Mouse (Mus musculus) G1E (cell line): Measurements from ENCODE around the gene Plxna2. TPM values are rescaled to one million over a fixed set of nuclear protein-coding genes. Genes with fewer than 3 reads are reported as not detected.

Source experiments
- ATAC-seq: 2 replicates; pipeline ENCODE4 v1.8.0; 2016; ENCODE audit warnings: mild to moderate bottlenecking; ENCODE audit not compliant: insufficient number of reproducible peaks, poor library complexity, low FRiP score, severe bottlenecking; ENCODE audit errors: extremely low read depth
- DNase-seq: peaks from one replicate; pipeline ENCODE4 v3.0.0; 2012; ENCODE audit warnings: low spot score
- H3K27me3 ChIP-seq: 2 replicates; pipeline ENCODE4 v1.6.1; 2012; ENCODE audit warnings: mild to moderate bottlenecking, low read length, inconsistent platforms; ENCODE audit not compliant: insufficient read depth
- H3K36me3 ChIP-seq: replicated peaks from 2 replicates; pipeline ENCODE3; 2012; ENCODE audit warnings: mild to moderate bottlenecking, inconsistent platforms
- H3K4me1 ChIP-seq: 2 replicates; pipeline ENCODE4 v1.6.1; 2012; ENCODE audit warnings: low read depth, low read length, inconsistent platforms, mixed read lengths; ENCODE audit not compliant: insufficient read depth
- H3K4me3 ChIP-seq: 2 replicates; pipeline ENCODE4 v1.5.1; 2012; ENCODE audit warnings: low read depth, mild to moderate bottlenecking, inconsistent platforms, low read length, moderate library complexity, mixed read lengths
- H3K9me3 ChIP-seq: replicated peaks from 2 replicates; pipeline ENCODE4 v1.6.1; 2012; ENCODE audit warnings: inconsistent platforms
- CTCF ChIP-seq: IDR thresholded peaks from 2 replicates; pipeline ENCODE4 v1.5.1; 2012; ENCODE audit warnings: low read depth, low read length, inconsistent platforms, mixed read lengths
- GATA1 ChIP-seq: IDR thresholded peaks from 2 replicates; pipeline ENCODE4 v1.6.1; 2012; ENCODE audit warnings: borderline replicate concordance, low read length, inconsistent platforms, mixed read lengths
- GATA2 ChIP-seq: IDR thresholded peaks from 2 replicates; pipeline ENCODE4 v1.6.1; 2012; ENCODE audit warnings: low read depth, low read length, inconsistent platforms, borderline replicate concordance
- POLR2AphosphoS5 ChIP-seq: IDR thresholded peaks from 2 replicates; pipeline ENCODE4 v1.6.1; 2012; ENCODE audit warnings: low read depth, low read length, inconsistent platforms; ENCODE audit not compliant: insufficient replicate concordance
- TAL1 ChIP-seq: conservative IDR thresholded peaks from 2 replicates; pipeline ENCODE4 v1.6.1; 2012; ENCODE audit warnings: low read depth, low read length, inconsistent platforms, mixed read lengths
- polyA plus RNA-seq: library from polyadenylated mRNA; stranded (reverse); fragments of >175 nt; gene quantifications from 2 replicates; pipeline ENCODE4 v1.2.3, GENCODE M21; 2012
- total RNA-seq, 2 experiments: library from RNA; stranded (forward) in 1 of 2; stranded (reverse) in 1 of 2; fragments of 200-1000 nt in 1 of 2; fragments of >200 nt in 1 of 2; fragmentation: Nextera tagmentation in 1 of 2; gene quantifications; 2 replicates each; pipeline ENCODE4 v1.2.3; 2014 to 2017

Gene Plxna2
- total and polyA plus RNA-seq, 3 experiments = 0.08 to 0.38 TPM; not detected in 1

GRCm38 (mm10) chr1:194734836-194735235 lies 116.8 kb downstream of the Plxna2 start:
- H3K4me1 ChIP-seq = no peaks in the 10 kb centered on the region
- H3K36me3 ChIP-seq = no peaks in the 10 kb centered on the region
- DNase-seq (no peak), ATAC-seq (no peak)
- H3K4me3 ChIP-seq = no peak overlapping the region
- TF ChIP-seq TAL1 = no peak
- TF ChIP-seq CTCF = no peak
- no peak for TF ChIP-seq POLR2AphosphoS5
- no peak for TF ChIP-seq GATA2
- TF ChIP-seq GATA1 = no peak
- no peaks in the 10 kb centered on the region for H3K27me3 ChIP-seq
- H3K9me3 ChIP-seq = no peaks in the 10 kb centered on the region

GRCm38 (mm10) chr1:194739894-194740293 lies 121.9 kb downstream of the Plxna2 start:
- H3K36me3 ChIP-seq = no peaks in the 10 kb centered on the region
- no peaks in the 10 kb centered on the region for H3K9me3 ChIP-seq
- DNase-seq (no peak), ATAC-seq (no peak)
- H3K4me3 ChIP-seq = no peak overlapping the region
- H3K4me1 ChIP-seq = no peaks in the 10 kb centered on the region
- TF ChIP-seq GATA2 (no peak), POLR2AphosphoS5 (no peak), CTCF (no peak), GATA1 (no peak)
- no peaks in the 10 kb centered on the region for H3K27me3 ChIP-seq

- H3K4me1 ChIP-seq = no peaks in the 10 kb centered on the region
- H3K36me3 ChIP-seq = no peaks in the 10 kb centered on the region
- no peak overlapping the region for H3K4me3 ChIP-seq
- TF ChIP-seq CTCF (no peak), TAL1 (no peak), GATA2 (no peak)
- H3K27me3 ChIP-seq = no peaks in the 10 kb centered on the region
- DNase-seq (no peak), ATAC-seq (no peak)
- no peaks in the 10 kb centered on the region for H3K9me3 ChIP-seq
Observed at GRCm38 (mm10) chr1:194742901-194743422, 124.9 kb downstream of the Plxna2 start.

GRCm38 (mm10) chr1:194745177-194745934 lies 127.3 kb downstream of the Plxna2 start:
- no peaks in the 10 kb centered on the region for H3K9me3 ChIP-seq
- no peaks in the 10 kb centered on the region for H3K36me3 ChIP-seq
- no peak for ATAC-seq
- no peak for TF ChIP-seq GATA1
- no peak for TF ChIP-seq POLR2AphosphoS5
- TF ChIP-seq GATA2 = no peak
- TF ChIP-seq TAL1 = no peak
- TF ChIP-seq CTCF = no peak
- H3K4me1 ChIP-seq = no peaks in the 10 kb centered on the region
- H3K4me3 ChIP-seq = no peak overlapping the region
- DNase-seq = no peak
- no peaks in the 10 kb centered on the region for H3K27me3 ChIP-seq

- H3K9me3 ChIP-seq = no peaks in the 10 kb centered on the region
- DNase-seq = no peak
Observed at GRCm38 (mm10) chr1:194746332-194747249, 128.6 kb downstream of the Plxna2 start.

GRCm38 (mm10) chr1:194747258-194747657 lies 129.2 kb downstream of the Plxna2 start:
- no peak for ATAC-seq
- H3K4me1 ChIP-seq = no peaks in the 10 kb centered on the region
- no peak for DNase-seq
- H3K4me3 ChIP-seq = no peak overlapping the region
- no peaks in the 10 kb centered on the region for H3K36me3 ChIP-seq
- no peak for TF ChIP-seq TAL1
- no peak for TF ChIP-seq GATA1
- no peak for TF ChIP-seq POLR2AphosphoS5
- no peak for TF ChIP-seq GATA2
- no peak for TF ChIP-seq CTCF
- no peaks in the 10 kb centered on the region for H3K9me3 ChIP-seq
- no peaks in the 10 kb centered on the region for H3K27me3 ChIP-seq

More at GRCm38 (mm10) chr1:194746332-194747249, 128.6 kb downstream of the Plxna2 start:
- no peak for ATAC-seq
- TF ChIP-seq CTCF (no peak), GATA2 (no peak), GATA1 (no peak), TAL1 (no peak), POLR2AphosphoS5 (no peak)
- no peaks in the 10 kb centered on the region for H3K36me3 ChIP-seq
- H3K4me3 ChIP-seq = no peak overlapping the region
- no peaks in the 10 kb centered on the region for H3K27me3 ChIP-seq
- no peaks in the 10 kb centered on the region for H3K4me1 ChIP-seq
